Mouse (Mus musculus): Measurements from ENCODE around the gene Emp2. TPM values are rescaled to one million over a fixed set of nuclear protein-coding genes. Genes with fewer than 3 reads are reported as not detected.

Emp2 gene
- total RNA-seq (2014; rRNA removed) = 18.0 and 18.9 TPM in 2 replicates
- polyA plus RNA-seq (2015; fragmentation: Nextera tagmentation; extraction: Ambion mirVana) = 21.3 and 21.9 TPM in 2 replicates

DNA sequence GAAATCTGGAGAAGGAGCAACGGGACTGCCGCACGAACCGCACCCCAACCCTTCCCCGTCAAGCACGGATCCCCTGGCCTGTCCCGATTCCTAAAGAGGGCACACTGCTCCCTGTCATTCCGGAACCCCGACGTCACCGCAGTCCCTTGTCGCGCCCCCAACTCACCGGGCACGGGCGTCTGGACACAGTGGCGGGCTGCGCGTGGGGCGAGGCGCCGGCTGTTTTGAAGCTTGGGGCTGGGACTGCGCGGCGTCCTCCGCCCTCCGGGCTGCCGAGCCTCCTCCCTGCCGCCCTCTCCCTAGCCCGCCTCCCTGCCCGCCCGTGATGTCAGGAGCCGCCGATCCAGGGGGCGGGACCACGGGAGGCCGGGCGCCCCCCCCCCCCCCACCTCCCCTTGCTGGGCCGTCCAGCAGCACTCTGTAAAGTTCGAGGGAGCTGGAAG is at the start of gene Emp2:
Emp2 (minus strand) TSS at position 323 of the 443 bp plus-strand sequence.
- H3K27ac ChIP-seq (ENCODE audit: low read depth, low read length) = no peak within 1 kb of the TSS
- peak within 1 kb of the TSS; percentile 84 for H3K4me2 ChIP-seq (ENCODE audit: low read depth, low read length, poor library complexity, severe bottlenecking)
- ATAC-seq (ENCODE audit: low FRiP score) = peak; percentile 77
- peak within 1 kb of the TSS; percentile 46 for H3K9ac ChIP-seq (replicated peaks; ENCODE audit: low read length, poor library complexity, severe bottlenecking)
- H3K4me3 ChIP-seq (ENCODE audit: low read depth, low read length) = peak within 1 kb of the TSS; percentile 44
- 1% methylated on average over 28 of the region's 40 CpGs for WGBS
- no peak for TF ChIP-seq CTCF (IDR thresholded peaks at IDR 0.05)
- 0 out of 2 replicates have a peak, but pooled peaks cover 3% of the 10 kb centered on the region for H3K4me1 ChIP-seq (ENCODE audit: insufficient read depth, low read length)
- H3K9me3 ChIP-seq (ENCODE audit: low read length) = no peaks in the 10 kb centered on the region
- H3K27me3 ChIP-seq (ENCODE audit: insufficient read depth, low read length) = peaks cover 18% of the 10 kb centered on the region
- no peak for DNase-seq (ENCODE audit: low spot score)
- H3K36me3 ChIP-seq (ENCODE audit: insufficient read depth, low read length) = no peaks in the 10 kb centered on the region

DNA sequence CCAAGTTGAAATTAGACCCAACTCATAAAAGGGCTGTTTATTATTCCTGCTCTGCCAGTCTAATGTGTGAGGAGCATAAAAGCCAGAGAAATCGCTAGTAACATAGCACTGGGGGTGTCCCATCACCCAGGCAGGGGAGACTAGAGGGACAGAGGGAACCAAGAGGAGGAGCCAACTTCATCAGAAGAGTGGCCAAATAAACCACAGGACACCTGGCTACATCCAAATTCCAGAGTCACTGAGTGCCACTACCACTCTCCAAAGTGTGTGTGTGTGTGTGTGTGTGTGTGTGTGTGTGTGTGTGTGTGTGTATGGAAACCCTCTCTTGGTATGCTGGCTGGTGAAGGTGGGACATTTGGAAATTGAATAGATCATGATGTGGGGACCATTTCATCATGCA is 49.3 kb upstream of the Emp2 start:
- 68% methylated on average over 1 of the region's 1 CpGs for WGBS
- Histone ChIP-seq H3K4me1 (ENCODE audit: insufficient read depth, low read length) (no peaks in the 10 kb centered on the region), H3K27me3 (ENCODE audit: insufficient read depth, low read length) (no peaks in the 10 kb centered on the region; the same call in 1 of the 2 replicates), H3K9ac (replicated peaks; ENCODE audit: low read length, poor library complexity, severe bottlenecking) (no peak overlapping the region), H3K36me3 (ENCODE audit: insufficient read depth, low read length) (no peaks in the 10 kb centered on the region), H3K4me2 (ENCODE audit: low read depth, low read length, poor library complexity, severe bottlenecking) (no peak overlapping the region), H3K9me3 (ENCODE audit: low read length) (no peaks in the 10 kb centered on the region), H3K27ac (ENCODE audit: low read depth, low read length) (no peak overlapping the region), H3K4me3 (ENCODE audit: low read depth, low read length) (no peak overlapping the region)
- DNase-seq (ENCODE audit: low spot score) = no peak
- ATAC-seq (ENCODE audit: low FRiP score) = no peak
- TF ChIP-seq CTCF (IDR thresholded peaks at IDR 0.05) = no peak

DNA sequence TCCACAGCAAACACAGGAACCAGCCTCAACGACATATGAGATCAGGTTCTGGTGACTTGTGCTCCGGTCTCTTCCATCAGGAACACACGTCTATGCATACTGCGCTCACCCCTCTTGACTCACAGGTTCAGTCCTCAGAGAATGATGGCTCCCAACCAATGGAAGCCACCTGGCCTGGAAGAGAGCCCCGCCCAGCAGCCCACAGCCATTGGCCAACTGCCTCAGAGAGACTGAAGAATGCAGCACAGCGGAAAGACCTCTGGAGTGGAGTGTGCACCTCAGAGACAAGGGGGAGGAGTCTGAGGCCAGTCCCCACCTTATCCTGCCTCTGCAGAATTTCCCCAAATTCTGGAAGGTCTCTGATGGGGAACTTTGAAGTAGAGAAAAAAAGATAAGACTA is 45.5 kb upstream of the Emp2 start:
- Histone ChIP-seq H3K9ac (replicated peaks; ENCODE audit: low read length, poor library complexity, severe bottlenecking) (no peak overlapping the region), H3K4me2 (ENCODE audit: low read depth, low read length, poor library complexity, severe bottlenecking) (no peak overlapping the region), H3K27ac (ENCODE audit: low read depth, low read length) (no peak overlapping the region), H3K27me3 (ENCODE audit: insufficient read depth, low read length) (no peaks in the 10 kb centered on the region; the same call in 1 of the 2 replicates), H3K4me3 (ENCODE audit: low read depth, low read length) (no peak overlapping the region), H3K4me1 (ENCODE audit: insufficient read depth, low read length) (no peaks in the 10 kb centered on the region), H3K9me3 (ENCODE audit: low read length) (no peaks in the 10 kb centered on the region), H3K36me3 (ENCODE audit: insufficient read depth, low read length) (no peaks in the 10 kb centered on the region)
- no peak for TF ChIP-seq CTCF (IDR thresholded peaks at IDR 0.05)
- WGBS = 92% methylated on average over 6 of the region's 6 CpGs
- ATAC-seq (ENCODE audit: low FRiP score) (no peak), DNase-seq (ENCODE audit: low spot score) (no peak)

DNA sequence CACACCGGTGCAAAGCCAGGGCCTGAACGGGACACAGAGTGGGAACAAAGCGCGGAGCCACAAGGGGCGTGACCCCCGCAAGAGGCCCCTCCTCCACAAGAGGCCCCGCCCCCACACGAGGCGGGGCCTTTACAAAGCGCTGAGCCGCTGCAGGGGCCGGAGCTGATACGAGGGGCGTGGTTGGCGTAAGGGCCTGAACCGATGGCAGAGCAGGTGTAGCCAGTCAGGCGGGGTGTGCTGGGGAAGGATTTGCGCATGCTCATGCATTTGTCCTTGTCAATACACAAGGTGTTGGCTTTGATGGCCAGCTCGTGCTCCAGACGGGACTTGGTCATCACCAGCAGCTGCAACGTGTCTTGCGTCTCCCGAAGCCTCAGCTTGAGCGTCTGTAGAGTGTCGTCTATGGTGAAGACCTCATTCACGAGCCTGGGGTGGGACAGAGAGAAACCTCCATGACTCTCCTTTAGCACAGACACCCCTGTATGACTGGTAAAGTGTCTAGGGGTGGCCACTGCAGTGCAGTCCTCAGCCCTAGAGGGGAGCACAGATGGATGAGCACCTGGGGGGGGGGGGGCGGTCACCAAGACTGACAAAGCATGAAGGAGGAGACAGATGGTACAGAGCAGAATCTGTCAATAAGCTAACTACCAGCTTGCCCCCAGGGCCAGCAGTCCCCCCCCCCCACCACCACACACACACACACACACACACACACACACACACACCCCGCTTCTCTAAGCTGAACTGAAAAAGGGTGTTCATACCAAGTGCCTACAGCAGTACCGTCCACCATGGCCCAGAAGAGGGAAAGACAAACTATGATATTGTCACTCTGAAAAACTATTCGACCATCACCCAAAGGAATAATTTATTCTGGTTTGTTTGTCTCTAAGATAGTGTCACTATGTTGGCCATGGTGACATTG is 44.5 kb upstream of the Emp2 start:
- Histone ChIP-seq H3K4me1 (ENCODE audit: insufficient read depth, low read length) (no peaks in the 10 kb centered on the region), H3K9me3 (ENCODE audit: low read length) (no peaks in the 10 kb centered on the region), H3K9ac (replicated peaks; ENCODE audit: low read length, poor library complexity, severe bottlenecking) (peak overlapping the region; percentile 20), H3K27me3 (ENCODE audit: insufficient read depth, low read length) (no peaks in the 10 kb centered on the region; the same call in 1 of the 2 replicates), H3K4me2 (ENCODE audit: low read depth, low read length, poor library complexity, severe bottlenecking) (peak overlapping the region; percentile 45), H3K4me3 (ENCODE audit: low read depth, low read length) (peak overlapping the region; percentile 23), H3K36me3 (ENCODE audit: insufficient read depth, low read length) (no peaks in the 10 kb centered on the region), H3K27ac (ENCODE audit: low read depth, low read length) (peak overlapping the region; percentile 43; the same call in 1 of the 2 replicates)
- DNase-seq (ENCODE audit: low spot score) = peak; percentile 80
- ATAC-seq (ENCODE audit: low FRiP score) = peak; percentile 79
- 16% methylated on average over 30 of the region's 30 CpGs for WGBS
- no peak for TF ChIP-seq CTCF (IDR thresholded peaks at IDR 0.05)

DNA sequence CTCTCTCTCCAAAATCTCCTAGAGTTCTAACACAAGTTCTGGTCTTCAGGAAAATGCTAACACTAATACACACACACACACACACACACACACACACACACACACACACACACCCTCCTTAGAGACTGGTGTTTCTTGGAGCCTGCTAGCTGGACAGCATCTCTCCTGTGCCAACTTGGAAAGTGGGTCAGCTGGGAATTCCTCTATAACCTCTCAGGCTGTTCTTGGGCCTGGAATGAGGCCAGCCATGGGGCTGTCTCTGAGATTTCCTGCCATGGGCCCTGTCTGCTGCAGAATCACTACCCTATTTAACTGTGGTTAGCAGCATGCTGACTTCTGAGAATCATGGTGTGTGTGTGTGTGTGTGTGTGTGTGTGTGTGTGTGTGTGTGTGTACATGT is 41.2 kb upstream of the Emp2 start:
- Histone ChIP-seq H3K36me3 (ENCODE audit: insufficient read depth, low read length) (no peaks in the 10 kb centered on the region), H3K4me3 (ENCODE audit: low read depth, low read length) (no peak overlapping the region), H3K4me1 (ENCODE audit: insufficient read depth, low read length) (no peaks in the 10 kb centered on the region), H3K9me3 (ENCODE audit: low read length) (no peaks in the 10 kb centered on the region), H3K27ac (ENCODE audit: low read depth, low read length) (no peak overlapping the region), H3K27me3 (ENCODE audit: insufficient read depth, low read length) (no peaks in the 10 kb centered on the region), H3K4me2 (ENCODE audit: low read depth, low read length, poor library complexity, severe bottlenecking) (no peak overlapping the region), H3K9ac (replicated peaks; ENCODE audit: low read length, poor library complexity, severe bottlenecking) (no peak overlapping the region)
- DNase-seq (ENCODE audit: low spot score) = peak; percentile 88
- peak; percentile 44; the same call in 1 of the 2 replicates for ATAC-seq (ENCODE audit: low FRiP score)
- no peak for TF ChIP-seq CTCF (IDR thresholded peaks at IDR 0.05)

DNA sequence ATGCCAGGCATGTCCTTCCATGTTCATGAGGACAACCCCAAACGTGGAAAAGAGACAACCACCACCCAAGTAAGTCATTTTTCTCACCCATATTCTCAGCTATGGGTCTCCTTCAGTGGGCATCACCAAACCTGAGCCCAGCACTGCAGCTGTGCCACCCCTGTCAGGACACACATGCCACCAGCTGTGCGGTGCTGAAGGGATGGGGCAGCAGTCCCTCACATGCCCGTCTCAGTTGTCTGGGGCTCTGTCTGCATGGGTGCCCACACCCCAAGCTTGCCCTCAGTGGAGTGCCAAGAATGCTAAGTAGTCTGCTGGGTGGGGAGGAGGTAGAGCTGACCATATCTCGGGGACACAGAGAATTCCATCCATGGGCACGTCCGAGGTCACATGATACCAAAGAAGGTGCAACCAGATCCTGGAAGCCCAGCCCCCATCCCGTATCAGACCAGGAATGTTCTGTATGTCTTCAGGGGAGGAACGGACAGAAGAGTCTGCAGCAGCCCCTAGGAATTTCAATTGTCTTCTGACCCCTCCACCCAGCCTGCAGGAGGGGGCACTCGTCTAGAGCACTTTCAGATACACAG is 37.4 kb upstream of the Emp2 start:
- Histone ChIP-seq H3K4me2 (ENCODE audit: low read depth, low read length, poor library complexity, severe bottlenecking) (no peak overlapping the region), H3K36me3 (ENCODE audit: insufficient read depth, low read length) (no peaks in the 10 kb centered on the region), H3K9ac (replicated peaks; ENCODE audit: low read length, poor library complexity, severe bottlenecking) (no peak overlapping the region), H3K27me3 (ENCODE audit: insufficient read depth, low read length) (no peaks in the 10 kb centered on the region), H3K4me1 (ENCODE audit: insufficient read depth, low read length) (no peaks in the 10 kb centered on the region), H3K27ac (ENCODE audit: low read depth, low read length) (no peak overlapping the region), H3K4me3 (ENCODE audit: low read depth, low read length) (no peak overlapping the region), H3K9me3 (ENCODE audit: low read length) (no peaks in the 10 kb centered on the region)
- no peak for ATAC-seq (ENCODE audit: low FRiP score)
- DNase-seq (ENCODE audit: low spot score) = no peak
- WGBS = 73% methylated on average over 9 of the region's 9 CpGs
- TF ChIP-seq CTCF (IDR thresholded peaks at IDR 0.05) = no peak
